Mouse (Mus musculus): ENCODE measurements around the gene Frmd4b.

The Frmd4b gene

GRCm38 (mm10) chr6:97311599-97312544 lies 305.5 kb downstream of the Frmd4b start:
- peak; percentile 27 for DNase-seq (ENCODE audit: low spot score)

GRCm38 (mm10) chr6:97310901-97311331 lies 306.4 kb downstream of the Frmd4b start:
- DNase-seq (ENCODE audit: low spot score): no peak

- DNase-seq (ENCODE audit: low spot score): no peak
These were observed 308.2 kb downstream of the Frmd4b start for GRCm38 (mm10) chr6:97309161-97309560.

GRCm38 (mm10) chr6:97308562-97308961 lies 308.8 kb downstream of the Frmd4b start:
- no peak for DNase-seq (ENCODE audit: low spot score)

GRCm38 (mm10) chr6:97307231-97307630 lies 310.1 kb downstream of the Frmd4b start:
- DNase-seq (ENCODE audit: low spot score): no peak

- no peak for DNase-seq (ENCODE audit: low spot score)
These were observed 311.0 kb downstream of the Frmd4b start for GRCm38 (mm10) chr6:97306351-97306750.

- no peak for DNase-seq (ENCODE audit: low spot score)
These were observed 311.9 kb downstream of the Frmd4b start for GRCm38 (mm10) chr6:97305491-97305890.

GRCm38 (mm10) chr6:97305010-97305409 lies 312.3 kb downstream of the Frmd4b start:
- DNase-seq (ENCODE audit: low spot score): no peak

- DNase-seq (ENCODE audit: low spot score): no peak
These were observed 313.8 kb downstream of the Frmd4b start for GRCm38 (mm10) chr6:97303277-97304109.

GRCm38 (mm10) chr6:97302303-97302702 lies 315.0 kb downstream of the Frmd4b start:
- no peak for DNase-seq (ENCODE audit: low spot score)

GRCm38 (mm10) chr6:97300659-97301058 lies 316.7 kb downstream of the Frmd4b start:
- DNase-seq (ENCODE audit: low spot score): no peak

GRCm38 (mm10) chr6:97300180-97300579 lies 317.2 kb downstream of the Frmd4b start:
- DNase-seq (ENCODE audit: low spot score): no peak

- no peak for DNase-seq (ENCODE audit: low spot score)
These were observed 320.2 kb downstream of the Frmd4b start for GRCm38 (mm10) chr6:97297151-97297550.

GRCm38 (mm10) chr6:97295866-97296527 lies 321.3 kb downstream of the Frmd4b start:
- DNase-seq (ENCODE audit: low spot score): no peak

- DNase-seq (ENCODE audit: low spot score): no peak
These were observed 321.9 kb downstream of the Frmd4b start for GRCm38 (mm10) chr6:97295416-97295815.

- DNase-seq (ENCODE audit: low spot score): no peak
These were observed 323.4 kb downstream of the Frmd4b start for GRCm38 (mm10) chr6:97293667-97294569.

GRCm38 (mm10) chr6:97292894-97293293 lies 324.4 kb downstream of the Frmd4b start:
- DNase-seq (ENCODE audit: low spot score): no peak

- no peak for DNase-seq (ENCODE audit: low spot score)
These were observed 325.2 kb downstream of the Frmd4b start for GRCm38 (mm10) chr6:97292096-97292495.

GRCm38 (mm10) chr6:97291159-97291908 lies 326.0 kb downstream of the Frmd4b start:
- DNase-seq (ENCODE audit: low spot score): no peak

- DNase-seq (ENCODE audit: low spot score): no peak
These were observed 326.7 kb downstream of the Frmd4b start for GRCm38 (mm10) chr6:97290687-97291086.

Measured in ovary, postnatal 10 days (tissue).